Mouse (Mus musculus) MEL (cell line): ENCODE data around the gene Tsnaxip1. TPM values are rescaled to one million over a fixed set of nuclear protein-coding genes. Genes with fewer than 3 reads are reported as not detected.

Experiments
- DNase-seq: peaks from one replicate; pipeline ENCODE4 v3.0.0; 2011; ENCODE audit warnings: low read depth, low spot score
- H3K27ac ChIP-seq: 2 replicates; pipeline ENCODE4 v1.5.1; 2012; ENCODE audit warnings: low read depth, mild to moderate bottlenecking, control low read depth, low read length, moderate library complexity; ENCODE audit not compliant: control insufficient read depth
- H3K27me3 ChIP-seq, 2 experiments: fragments of 150-350 bp in 1 of 2; sonication (generic) in 1 of 2; 2 replicates each; pipeline ENCODE4 v1.6.1; 2012; ENCODE audit warnings: low read length in 2 of 2, mild to moderate bottlenecking in 2 of 2, improper control_type of control experiment in 1 of 2, moderate library complexity in 1 of 2; ENCODE audit not compliant: insufficient read depth in 2 of 2, control insufficient read depth in 1 of 2
- H3K36me3 ChIP-seq, 2 experiments: 2 replicates each; pipeline ENCODE4 v1.6.1; 2012 to 2014; ENCODE audit warnings: low read length in 2 of 2, improper control_type of control experiment in 1 of 2, inconsistent platforms in 1 of 2, mild to moderate bottlenecking in 1 of 2; ENCODE audit not compliant: insufficient read depth in 2 of 2, control insufficient read depth in 1 of 2
- H3K4me1 ChIP-seq, 2 experiments: fragments of 150-350 bp in 1 of 2; sonication (generic) in 1 of 2; 2 replicates each; pipeline ENCODE4 v1.6.1; 2012; ENCODE audit warnings: low read length in 2 of 2, improper control_type of control experiment in 1 of 2, mild to moderate bottlenecking in 1 of 2; ENCODE audit not compliant: insufficient read depth in 2 of 2, control insufficient read depth in 1 of 2
- H3K4me3 ChIP-seq, 2 experiments: fragments of 150-350 bp in 1 of 2; sonication (generic) in 1 of 2; 2 replicates each; pipeline ENCODE4 v1.5.1; 2012; ENCODE audit warnings: low read depth in 2 of 2, low read length in 2 of 2, mild to moderate bottlenecking in 2 of 2, moderate library complexity in 2 of 2, control low read depth in 1 of 2, improper control_type of control experiment in 1 of 2; ENCODE audit not compliant: control insufficient read depth in 1 of 2, insufficient read depth in 1 of 2
- H3K79me2 ChIP-seq: 2 replicates; pipeline ENCODE4 v1.6.1; 2012; ENCODE audit warnings: mild to moderate bottlenecking, low read length, moderate library complexity; ENCODE audit not compliant: control insufficient read depth, poor library complexity, insufficient read depth
- H3K9ac ChIP-seq: 2 replicates; pipeline ENCODE4 v1.6.1; 2012; ENCODE audit warnings: low read depth, mild to moderate bottlenecking, control low read depth, low read length, moderate library complexity; ENCODE audit not compliant: control insufficient read depth, poor library complexity, severe bottlenecking
- H3K9me3 ChIP-seq: fragments of 150-350 bp; sonication (generic); replicated peaks from 2 replicates; pipeline ENCODE4 v1.6.1; 2012; ENCODE audit warnings: mild to moderate bottlenecking, low read length, improper control_type of control experiment, moderate library complexity; ENCODE audit not compliant: insufficient read depth
- BHLHE40 ChIP-seq: IDR thresholded peaks from 2 replicates; pipeline ENCODE4 v1.6.1; 2012; ENCODE audit warnings: low read depth, mild to moderate bottlenecking, inconsistent platforms, low read length, improper control_type of control experiment, borderline replicate concordance
- CHD1 ChIP-seq: IDR thresholded peaks from 2 replicates; pipeline ENCODE4 v1.6.1; 2012; ENCODE audit warnings: low read depth, mild to moderate bottlenecking, inconsistent platforms, low read length, improper control_type of control experiment
- CTCF ChIP-seq, 3 experiments: IDR thresholded peaks in 2 of 3; conservative IDR thresholded peaks in 1 of 3; 2 replicates each; pipeline ENCODE4 v1.5.1; 2011 to 2012; ENCODE audit warnings: low read length in 3 of 3, low read depth in 2 of 3, mild to moderate bottlenecking in 2 of 3, improper control_type of control experiment in 1 of 3, inconsistent platforms in 1 of 3, mixed read lengths in 1 of 3, moderate library complexity in 1 of 3; ENCODE audit not compliant: control insufficient read depth in 1 of 3, insufficient read depth in 1 of 3, poor library complexity in 1 of 3, severe bottlenecking in 1 of 3
- ELF1 ChIP-seq: IDR thresholded peaks from 2 replicates; pipeline ENCODE4 v1.6.1; 2014; ENCODE audit warnings: low read depth, mild to moderate bottlenecking, inconsistent platforms, low read length, improper control_type of control experiment, moderate library complexity
- GATA1 ChIP-seq: IDR thresholded peaks from 2 replicates; pipeline ENCODE4 v1.6.1; 2011; ENCODE audit warnings: low read depth, low read length, improper control_type of control experiment
- HCFC1 ChIP-seq: IDR thresholded peaks from 2 replicates; pipeline ENCODE4 v1.6.1; 2012; ENCODE audit warnings: low read depth, mild to moderate bottlenecking, inconsistent platforms, low read length, improper control_type of control experiment, moderate library complexity
- KAT2A ChIP-seq: conservative IDR thresholded peaks from 2 replicates; pipeline ENCODE4 v1.6.1; 2012; ENCODE audit warnings: low read depth, low read length, improper control_type of control experiment, inconsistent platforms
- MAFK ChIP-seq: IDR thresholded peaks from 2 replicates; pipeline ENCODE4 v1.6.1; 2011; ENCODE audit warnings: low read depth, mild to moderate bottlenecking, low read length, improper control_type of control experiment, borderline replicate concordance
- MAZ ChIP-seq: IDR thresholded peaks from 2 replicates; pipeline ENCODE4 v1.6.1; 2012; ENCODE audit warnings: low read depth, mild to moderate bottlenecking, inconsistent platforms, low read length, improper control_type of control experiment
- MEF2A ChIP-seq: IDR thresholded peaks from 2 replicates; pipeline ENCODE4 v1.6.1; 2014; ENCODE audit warnings: low read depth, mild to moderate bottlenecking, inconsistent platforms, low read length, improper control_type of control experiment; ENCODE audit not compliant: poor library complexity, insufficient replicate concordance, severe bottlenecking; ENCODE audit errors: extremely low read depth
- MXI1 ChIP-seq: IDR thresholded peaks from 2 replicates; pipeline ENCODE4 v1.6.1; 2011; ENCODE audit warnings: mild to moderate bottlenecking, low read depth, low read length, improper control_type of control experiment
- POLR2A ChIP-seq, 2 experiments: IDR thresholded peaks; 2 replicates each; pipeline ENCODE4 v1.6.1; 2011 to 2012; ENCODE audit warnings: low read length in 2 of 2, mild to moderate bottlenecking in 2 of 2, control low read depth in 1 of 2, improper control_type of control experiment in 1 of 2, low read depth in 1 of 2, moderate library complexity in 1 of 2; ENCODE audit not compliant: control insufficient read depth in 1 of 2, insufficient read depth in 1 of 2, poor library complexity in 1 of 2
- POLR2AphosphoS2 ChIP-seq: IDR thresholded peaks from 2 replicates; pipeline ENCODE4 v1.6.1; 2011; ENCODE audit warnings: low read length, improper control_type of control experiment
- POLR2AphosphoS5 ChIP-seq: IDR thresholded peaks from 2 replicates; pipeline ENCODE4 v1.6.1; 2012; ENCODE audit warnings: low read depth, borderline replicate concordance, mild to moderate bottlenecking, inconsistent platforms, low read length, moderate library complexity, mixed read lengths
- RAD21 ChIP-seq: IDR thresholded peaks from 2 replicates; pipeline ENCODE4 v1.6.1; 2011; ENCODE audit warnings: mild to moderate bottlenecking, low read depth, low read length, improper control_type of control experiment
- SIN3A ChIP-seq: IDR thresholded peaks from 2 replicates; pipeline ENCODE4 v1.6.1; 2012; ENCODE audit warnings: low read length, improper control_type of control experiment, inconsistent platforms
- SMC3 ChIP-seq: IDR thresholded peaks from 2 replicates; pipeline ENCODE4 v1.6.1; 2011; ENCODE audit warnings: low read depth, low read length, improper control_type of control experiment
- TBP ChIP-seq: IDR thresholded peaks from 2 replicates; pipeline ENCODE4 v1.8.0; 2011; ENCODE audit warnings: low read depth, low read length, improper control_type of control experiment
- UBTF ChIP-seq: IDR thresholded peaks from 2 replicates; pipeline ENCODE4 v1.6.1; 2012; ENCODE audit warnings: low read depth, mild to moderate bottlenecking, inconsistent platforms, low read length, improper control_type of control experiment, moderate library complexity, borderline replicate concordance; ENCODE audit not compliant: insufficient read depth
- USF2 ChIP-seq, 2 experiments: IDR thresholded peaks; 2 replicates each; pipeline ENCODE4 v1.6.1; 2011 to 2012; ENCODE audit warnings: improper control_type of control experiment in 2 of 2, low read length in 2 of 2, borderline replicate concordance in 1 of 2, inconsistent platforms in 1 of 2, low read depth in 1 of 2, mild to moderate bottlenecking in 1 of 2; ENCODE audit not compliant: insufficient read depth in 1 of 2
- ZC3H11A ChIP-seq: IDR thresholded peaks from 2 replicates; pipeline ENCODE4 v1.6.1; 2012; ENCODE audit warnings: low read depth, mild to moderate bottlenecking, inconsistent platforms, low read length, improper control_type of control experiment
- polyA plus RNA-seq, 2 experiments: library from polyadenylated mRNA; stranded (reverse) in 1 of 2; unstranded in 1 of 2; fragments of >175 nt in 1 of 2; fragments of >200 nt in 1 of 2; gene quantifications; 2 replicates each; pipeline versions ENCODE4 v1.2.1 to v1.2.4; 2012; ENCODE audit warnings: low replicate concordance in 2 of 2, low read depth in 1 of 2; ENCODE audit not compliant: insufficient read length in 2 of 2, insufficient read depth in 1 of 2, missing spikeins in 1 of 2
- total RNA-seq: library from RNA; depleted of rRNA; stranded (reverse); fragments of 300-350 nt; gene quantifications from 2 replicates; pipeline ENCODE4 v1.2.3, GENCODE M21; 2012; rRNA removed

Tsnaxip1 gene
- total and polyA plus RNA-seq, 3 experiments, result 0.10 TPM; not detected in 2

GRCm38 (mm10) chr8:105892432-105892831, 64.9 kb downstream of the Tsnaxip1 start:
- H3K27ac ChIP-seq, result no peak overlapping the region
- no peaks in the 10 kb centered on the region for H3K4me1 ChIP-seq
- no peak overlapping the region for H3K4me3 ChIP-seq
- DNase-seq, result peak; percentile 44
- no peaks in the 10 kb centered on the region for H3K79me2 ChIP-seq
- no peaks in the 10 kb centered on the region for H3K9me3 ChIP-seq
- TF ChIP-seq HCFC1, result no peak
- TF ChIP-seq POLR2A (IDR thresholded peaks at IDR 0.05; ENCODE audit: control insufficient read depth in 1 of 2, insufficient read depth in 1 of 2, low read depth in 1 of 2, low read length in 2 of 2, poor library complexity in 1 of 2), result no peak
- TF ChIP-seq MXI1, result no peak
- no peak for TF ChIP-seq MEF2A
- TF ChIP-seq BHLHE40, result no peak
- no peak for TF ChIP-seq TBP
- no peak for TF ChIP-seq CHD1
- TF ChIP-seq POLR2AphosphoS5, result no peak
- TF ChIP-seq CTCF (IDR thresholded peaks at IDR 0.05 in 2 of 3, conservative IDR thresholded peaks at IDR 0.05 in 1 of 3; ENCODE audit: control insufficient read depth in 1 of 3, insufficient read depth in 1 of 3, low read depth in 2 of 3, low read length in 3 of 3, poor library complexity in 1 of 3, severe bottlenecking in 1 of 3), result peak; percentile 50 to 69 (median 68)
- no peak for TF ChIP-seq GATA1
- TF ChIP-seq MAZ, result no peak
- TF ChIP-seq USF2 (IDR thresholded peaks at IDR 0.05; ENCODE audit: borderline replicate concordance in 1 of 2, insufficient read depth in 1 of 2, low read depth in 1 of 2, low read length in 2 of 2), result no peak
- no peak for TF ChIP-seq UBTF
- no peak for TF ChIP-seq ELF1
- TF ChIP-seq ZC3H11A, result no peak
- TF ChIP-seq RAD21, result peak; percentile 49
- peak; percentile 72 for TF ChIP-seq SMC3
- no peaks in the 10 kb centered on the region for H3K27me3 ChIP-seq
- H3K36me3 ChIP-seq, result peaks cover 0 to 1% of the 10 kb centered on the region in 2 experiments; a peak in 2 of 4 replicates
- no peak overlapping the region for H3K9ac ChIP-seq

DNA sequence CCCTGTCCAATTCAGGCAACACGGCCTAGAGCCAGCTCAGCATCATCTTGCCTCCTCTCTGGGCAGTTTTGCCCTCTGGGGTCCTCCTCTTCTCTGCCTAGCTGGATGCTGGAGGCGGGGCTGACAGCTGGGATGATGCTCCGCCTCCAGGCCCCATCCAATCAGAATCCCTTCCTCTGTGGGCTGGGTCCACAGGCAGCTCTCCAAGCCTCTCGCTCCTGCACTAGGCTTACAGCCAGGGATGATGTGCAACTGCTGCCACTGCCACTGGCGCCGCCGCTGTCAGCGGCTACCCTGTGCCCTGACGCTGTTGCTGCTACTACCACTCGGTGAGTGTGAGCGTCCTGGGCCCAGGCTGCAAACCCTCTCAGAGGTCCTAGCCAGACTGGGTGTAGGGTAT, 65.8 kb downstream of the Tsnaxip1 start, which contains the start of gene Nrn1l:
Nrn1l (plus strand) TSS at position 229 of the 400 bp plus-strand sequence.
- no peaks in the 10 kb centered on the region for H3K79me2 ChIP-seq
- no peaks in the 10 kb centered on the region; a peak in 1 of 4 replicates for H3K36me3 ChIP-seq
- no peaks in the 10 kb centered on the region for H3K27me3 ChIP-seq
- no peak within 1 kb of the TSS for H3K4me3 ChIP-seq
- no peaks in the 10 kb centered on the region for H3K4me1 ChIP-seq
- peak; percentile 68 for DNase-seq
- TF ChIP-seq MXI1, result no peak
- no peak for TF ChIP-seq SMC3
- no peak for TF ChIP-seq USF2 (IDR thresholded peaks at IDR 0.05; ENCODE audit: borderline replicate concordance in 1 of 2, insufficient read depth in 1 of 2, low read depth in 1 of 2, low read length in 2 of 2)
- TF ChIP-seq POLR2AphosphoS2, result no peak
- no peak for TF ChIP-seq KAT2A
- no peak for TF ChIP-seq SIN3A
- no peak for TF ChIP-seq MAFK
- no peak for TF ChIP-seq BHLHE40
- H3K9ac ChIP-seq, result no peak within 1 kb of the TSS
- no peaks in the 10 kb centered on the region for H3K9me3 ChIP-seq
- H3K27ac ChIP-seq, result no peak within 1 kb of the TSS

Other genes with a start within 250 kb of the Tsnaxip1 start
- 15.7 and 16.6 TPM in 2 replicates for gene Ripor1, start 222.5 kb upstream of the Tsnaxip1 start, total RNA-seq
- 100 to 1,000 TPM in 1 of 2 experiments, not detected in 1; 120 TPM for gene Ripor1, start 222.5 kb upstream of the Tsnaxip1 start, polyA plus RNA-seq
- gene Ctcf, start 191.2 kb upstream of the Tsnaxip1 start, total RNA-seq, result 36.4 and 40.7 TPM in 2 replicates
- gene Ctcf, start 191.2 kb upstream of the Tsnaxip1 start, polyA plus RNA-seq, result 100 to 1,000 TPM in 1 of 2 experiments, 10 to 100 TPM in 1; 87.1 to 670 TPM
- gene Agrp, start 190.3 kb upstream of the Tsnaxip1 start, total RNA-seq, result not detected in 2 replicates
- gene Agrp, start 190.3 kb upstream of the Tsnaxip1 start, polyA plus RNA-seq, result under 1 TPM in 1 of 2 experiments, not detected in 1; 0.63 TPM
- gene Carmil2, start 141.5 kb upstream of the Tsnaxip1 start, total RNA-seq, result 7.9 and 9.5 TPM in 2 replicates
- gene Carmil2, start 141.5 kb upstream of the Tsnaxip1 start, polyA plus RNA-seq, result 10 to 100 TPM in 1 of 2 experiments, not detected in 1; 62.7 TPM
- gene Acd, start 126.6 kb upstream of the Tsnaxip1 start, total RNA-seq, result 7.5 and 9.3 TPM in 2 replicates
- gene Acd, start 126.6 kb upstream of the Tsnaxip1 start, polyA plus RNA-seq, result 10 to 100 TPM in 1 of 2 experiments, not detected in 1; 53.9 TPM
- 12.3 and 13.7 TPM in 2 replicates for gene Pard6a, start 126.6 kb upstream of the Tsnaxip1 start, total RNA-seq
- gene Pard6a, start 126.6 kb upstream of the Tsnaxip1 start, polyA plus RNA-seq, result 10 to 100 TPM in 1 of 2 experiments, not detected in 1; 20.5 TPM
- gene 4933405L10Rik, start 120.1 kb upstream of the Tsnaxip1 start, total RNA-seq, result 0.13 and 0.23 TPM in 2 replicates
- gene 4933405L10Rik, start 120.1 kb upstream of the Tsnaxip1 start, polyA plus RNA-seq, result under 1 TPM in 1 of 2 experiments, not detected in 1; 0.42 TPM
- gene Enkd1, start 119.5 kb upstream of the Tsnaxip1 start, total RNA-seq, result 22.0 TPM in 2 replicates
- gene Enkd1, start 119.5 kb upstream of the Tsnaxip1 start, polyA plus RNA-seq, result 10 to 100 TPM in 1 of 2 experiments, not detected in 1; 42.6 TPM
- gene Gfod2, start 69.1 kb upstream of the Tsnaxip1 start, total RNA-seq, result 7.0 and 8.3 TPM in 2 replicates
- gene Gfod2, start 69.1 kb upstream of the Tsnaxip1 start, polyA plus RNA-seq, result 1 to 10 TPM in 1 of 2 experiments, not detected in 1; 7.0 TPM
- 7.4 and 7.7 TPM in 2 replicates for gene Ranbp10, start 381 bp upstream of the Tsnaxip1 start, total RNA-seq
- gene Ranbp10, start 381 bp upstream of the Tsnaxip1 start, polyA plus RNA-seq, result 10 to 100 TPM in 1 of 2 experiments, not detected in 1; 22.1 TPM
- 14.2 and 15.7 TPM in 2 replicates for gene Cenpt, start 25.5 kb downstream of the Tsnaxip1 start, total RNA-seq
- gene Cenpt, start 25.5 kb downstream of the Tsnaxip1 start, polyA plus RNA-seq, result 10 to 100 TPM in 1 of 2 experiments, not detected in 1; 26.5 TPM
- 41.9 and 48.8 TPM in 2 replicates for gene Thap11, start 27.4 kb downstream of the Tsnaxip1 start, total RNA-seq
- gene Thap11, start 27.4 kb downstream of the Tsnaxip1 start, polyA plus RNA-seq, result 10 to 100 TPM in 1 of 2 experiments, not detected in 1; 51.4 TPM
- 167 and 198 TPM in 2 replicates for gene Nutf2, start 32.8 kb downstream of the Tsnaxip1 start, total RNA-seq
- gene Nutf2, start 32.8 kb downstream of the Tsnaxip1 start, polyA plus RNA-seq, result 10 to 100 TPM in 1 of 2 experiments, not detected in 1; 28.0 TPM
- gene Edc4, start 53.1 kb downstream of the Tsnaxip1 start, total RNA-seq, result 44.5 and 46.1 TPM in 2 replicates
- 10 to 100 TPM in 1 of 2 experiments, not detected in 1; 72.1 TPM for gene Edc4, start 53.1 kb downstream of the Tsnaxip1 start, polyA plus RNA-seq
- not detected in 2 replicates for gene Nrn1l, start 65.8 kb downstream of the Tsnaxip1 start, total RNA-seq
- gene Nrn1l, start 65.8 kb downstream of the Tsnaxip1 start, polyA plus RNA-seq, result under 1 TPM in 1 of 2 experiments, not detected in 1; 0.39 TPM
- 11.5 and 12.9 TPM in 2 replicates for gene Pskh1, start 72.7 kb downstream of the Tsnaxip1 start, total RNA-seq
- gene Pskh1, start 72.7 kb downstream of the Tsnaxip1 start, polyA plus RNA-seq, result 10 to 100 TPM in 1 of 2 experiments, not detected in 1; 26.2 TPM
- 0.69 and 1.5 TPM in 2 replicates for gene Ctrl, start 106.1 kb downstream of the Tsnaxip1 start, total RNA-seq
- 1 to 10 TPM in 1 of 2 experiments, not detected in 1; 3.0 TPM for gene Ctrl, start 106.1 kb downstream of the Tsnaxip1 start, polyA plus RNA-seq
- gene Psmb10, start 110.7 kb downstream of the Tsnaxip1 start, total RNA-seq, result 228 and 275 TPM in 2 replicates
- gene Psmb10, start 110.7 kb downstream of the Tsnaxip1 start, polyA plus RNA-seq, result 100 to 1,000 TPM in 1 of 2 experiments, not detected in 1; 193 TPM
- 0.78 and 1.1 TPM in 2 replicates for gene Lcat, start 115.7 kb downstream of the Tsnaxip1 start, total RNA-seq
- gene Lcat, start 115.7 kb downstream of the Tsnaxip1 start, polyA plus RNA-seq, result 1 to 10 TPM in 1 of 2 experiments, not detected in 1; 2.5 TPM
- gene Slc12a4, start 138.4 kb downstream of the Tsnaxip1 start, total RNA-seq, result 22.2 and 25.6 TPM in 2 replicates
- gene Slc12a4, start 138.4 kb downstream of the Tsnaxip1 start, polyA plus RNA-seq, result 10 to 100 TPM in 1 of 2 experiments, not detected in 1; 32.3 TPM
- not detected in 2 replicates for gene Dpep3, start 151.7 kb downstream of the Tsnaxip1 start, total RNA-seq
- under 1 TPM in 1 of 2 experiments, not detected in 1; 0.11 TPM for gene Dpep3, start 151.7 kb downstream of the Tsnaxip1 start, polyA plus RNA-seq
- gene Dus2, start 163.6 kb downstream of the Tsnaxip1 start, total RNA-seq, result 8.6 and 9.2 TPM in 2 replicates
- 10 to 100 TPM in 1 of 2 experiments, not detected in 1; 11.9 TPM for gene Dus2, start 163.6 kb downstream of the Tsnaxip1 start, polyA plus RNA-seq
- not detected in 2 replicates for gene Dpep2nb, start 178.2 kb downstream of the Tsnaxip1 start, total RNA-seq
- gene Dpep2nb, start 178.2 kb downstream of the Tsnaxip1 start, polyA plus RNA-seq, result under 1 TPM in 1 of 2 experiments, not detected in 1; 0.14 TPM
- 23.4 and 29.9 TPM in 2 replicates for gene Ddx28, start 184.2 kb downstream of the Tsnaxip1 start, total RNA-seq
- gene Ddx28, start 184.2 kb downstream of the Tsnaxip1 start, polyA plus RNA-seq, result 10 to 100 TPM in 1 of 2 experiments, not detected in 1; 21.8 TPM
- 14.4 and 16.9 TPM in 2 replicates for gene Nfatc3, start 231.1 kb downstream of the Tsnaxip1 start, total RNA-seq
- 10 to 100 TPM; 50.2 to 59.3 TPM for gene Nfatc3, start 231.1 kb downstream of the Tsnaxip1 start, polyA plus RNA-seq